Mouse (Mus musculus) lung, postnatal 0 days (tissue): ENCODE data around the gene Gars. TPM values are rescaled to one million over a fixed set of nuclear protein-coding genes. Genes with fewer than 3 reads are reported as not detected.

Experiments used
- ATAC-seq: fragments of 200-750 bp; cut with Nextera tagmentation; 2 replicates; pipeline ENCODE4 v1.8.0; 2017; ENCODE audit warnings: moderate library complexity
- DNase-seq: peaks from one replicate; pipeline ENCODE4 v3.0.0-alpha.2; 2016; ENCODE audit warnings: low spot score
- H3K27ac ChIP-seq: fragments of 300-500 bp; sonication (generic); 2 replicates; pipeline ENCODE4 v1.5.1; 2014; ENCODE audit warnings: antibody characterized with exemption, mild to moderate bottlenecking, low read length, mixed read lengths
- H3K27me3 ChIP-seq: fragments of 300-500 bp; sonication (generic); replicated peaks from 2 replicates; pipeline ENCODE4 v1.6.1; 2014; ENCODE audit warnings: low read length, mixed read lengths; ENCODE audit not compliant: insufficient read depth
- H3K36me3 ChIP-seq: fragments of 300-500 bp; sonication (generic); 2 replicates; pipeline ENCODE4 v1.6.1; 2014; ENCODE audit warnings: low read length, mixed read lengths; ENCODE audit not compliant: insufficient read depth
- H3K4me1 ChIP-seq: fragments of 300-500 bp; sonication (generic); 2 replicates; pipeline ENCODE4 v1.6.1; 2014; ENCODE audit warnings: antibody characterized with exemption, low read depth, low read length, mixed read lengths; ENCODE audit not compliant: insufficient read depth
- H3K4me2 ChIP-seq: fragments of 300-500 bp; sonication (generic); replicated peaks from 2 replicates; pipeline ENCODE4 v1.6.1; 2014; ENCODE audit warnings: low read depth, mild to moderate bottlenecking, low read length, moderate library complexity, mixed read lengths
- H3K4me3 ChIP-seq: fragments of 300-500 bp; sonication (generic); 2 replicates; pipeline ENCODE4 v1.5.1; 2014; ENCODE audit warnings: low read depth, low read length
- H3K9ac ChIP-seq: fragments of 300-500 bp; sonication (generic); replicated peaks from 2 replicates; pipeline ENCODE4 v1.6.1; 2014; ENCODE audit warnings: low read depth, mild to moderate bottlenecking
- H3K9me3 ChIP-seq: fragments of 300-500 bp; sonication (generic); 2 replicates; pipeline ENCODE4 v1.6.1; 2016; ENCODE audit warnings: low read length, mixed read lengths
- CTCF ChIP-seq: IDR thresholded peaks from 2 replicates; pipeline ENCODE4 v1.5.1; 2016; ENCODE audit warnings: antibody characterized with exemption, mild to moderate bottlenecking
- EP300 ChIP-seq: IDR thresholded peaks from 2 replicates; pipeline ENCODE4 v1.6.1; 2016; ENCODE audit warnings: antibody characterized with exemption, mild to moderate bottlenecking, control low read depth
- WGBS: fragments of 180-500 bp; shearing (Covaris S2); extraction: QIAGEN DNeasy Blood & Tissue Kit; methylation state at CpG from one replicate; pipeline ENCODE4 v1.1.7; 2014; 5-methylcytosine and 5-hydroxymethylcytosine counted together
- polyA plus RNA-seq: library from polyadenylated mRNA; unstranded; fragments of >200 nt; fragmentation: Nextera tagmentation; extraction: Ambion mirVana; gene quantifications from 2 replicates; pipeline ENCODE4 v1.2.1, GENCODE M21; 2015

Gars gene
- polyA plus RNA-seq, 1 experiment from 2014 or later, result 76.0 TPM

DNA sequence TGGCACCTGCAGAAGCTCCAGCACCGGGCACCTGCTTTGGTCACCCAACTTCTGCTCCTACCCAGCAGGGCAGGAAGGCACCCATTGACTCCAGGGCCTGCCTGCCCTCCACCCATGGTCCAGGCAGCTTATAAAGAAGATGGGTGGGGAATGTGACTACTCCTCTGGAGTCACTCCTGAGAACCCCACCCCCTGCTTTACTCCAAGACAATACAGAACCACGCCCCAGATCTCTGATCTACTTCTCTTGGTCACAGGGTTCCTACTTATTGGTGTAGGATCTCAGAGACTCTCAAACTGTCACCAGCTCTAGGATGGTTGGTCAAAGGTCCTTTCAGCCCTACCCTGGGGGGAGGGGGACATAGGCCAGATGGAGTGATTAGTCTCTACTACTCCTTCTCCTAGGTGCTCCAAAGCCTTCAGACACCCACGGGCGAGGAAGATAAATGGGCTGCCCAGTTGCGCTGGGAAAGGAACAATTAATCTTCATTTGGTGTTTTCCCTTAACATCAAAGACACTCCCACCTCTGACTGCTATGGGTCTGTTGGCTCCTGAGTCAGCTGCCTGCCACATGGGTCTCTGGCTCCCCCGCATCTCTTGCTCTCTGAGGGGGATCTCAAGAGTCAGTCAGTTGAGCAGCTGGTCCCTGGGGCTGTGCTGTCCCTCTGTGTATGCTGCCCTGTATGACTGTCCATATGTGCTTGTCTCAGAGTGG lies 55.8 kb downstream of the Gars start:
- Histone ChIP-seq H3K27ac (no peak overlapping the region), H3K27me3 (no peaks in the 10 kb centered on the region), H3K4me3 (no peak overlapping the region), H3K4me2 (no peak overlapping the region), H3K4me1 (no peaks in the 10 kb centered on the region), H3K9ac (no peak overlapping the region), H3K9me3 (no peaks in the 10 kb centered on the region), H3K36me3 (no peaks in the 10 kb centered on the region)
- WGBS, result 31% methylated on average over 6 of the region's 6 CpGs
- no peak for DNase-seq
- no peak for ATAC-seq
- TF ChIP-seq EP300 (no peak), CTCF (no peak)

GRCm38 (mm10) chr6:55098030-55098429 lies 60.2 kb downstream of the Gars start:
- Histone ChIP-seq H3K27ac (no peak overlapping the region), H3K9ac (no peak overlapping the region), H3K4me3 (no peak overlapping the region), H3K4me2 (no peak overlapping the region), H3K4me1 (no peaks in the 10 kb centered on the region), H3K36me3 (no peaks in the 10 kb centered on the region), H3K9me3 (no peaks in the 10 kb centered on the region), H3K27me3 (no peaks in the 10 kb centered on the region)
- peak; percentile 60 for DNase-seq
- ATAC-seq, result peak; percentile 75
- TF ChIP-seq EP300, result no peak
- no peak for TF ChIP-seq CTCF
- 44% methylated on average over 5 of the region's 5 CpGs for whole genome bisulfite sequencing

GRCm38 (mm10) chr6:55098603-55099002 lies 60.8 kb downstream of the Gars start:
- Histone ChIP-seq H3K27ac (no peak overlapping the region), H3K4me2 (no peak overlapping the region), H3K4me3 (no peak overlapping the region), H3K27me3 (no peaks in the 10 kb centered on the region), H3K4me1 (no peaks in the 10 kb centered on the region), H3K9me3 (no peaks in the 10 kb centered on the region), H3K9ac (no peak overlapping the region), H3K36me3 (no peaks in the 10 kb centered on the region)
- ATAC-seq (no peak), DNase-seq (no peak)
- 72% methylated on average over 5 of the region's 5 CpGs for WGBS
- no peak for TF ChIP-seq EP300
- no peak for TF ChIP-seq CTCF

- 9% methylated on average over 7 of the region's 7 CpGs for WGBS
- ATAC-seq, result peak; percentile 28; the same call in 1 of the 2 replicates
- peak; percentile 79 for DNase-seq
- Histone ChIP-seq H3K27me3 (no peaks in the 10 kb centered on the region), H3K27ac (no peak overlapping the region), H3K36me3 (no peaks in the 10 kb centered on the region), H3K9me3 (no peaks in the 10 kb centered on the region), H3K9ac (no peak overlapping the region), H3K4me2 (no peak overlapping the region), H3K4me3 (no peak overlapping the region), H3K4me1 (no peaks in the 10 kb centered on the region)
- TF ChIP-seq EP300 (no peak), CTCF (no peak)
These were observed 70.6 kb downstream of the Gars start for GRCm38 (mm10) chr6:55108358-55108757.

DNA sequence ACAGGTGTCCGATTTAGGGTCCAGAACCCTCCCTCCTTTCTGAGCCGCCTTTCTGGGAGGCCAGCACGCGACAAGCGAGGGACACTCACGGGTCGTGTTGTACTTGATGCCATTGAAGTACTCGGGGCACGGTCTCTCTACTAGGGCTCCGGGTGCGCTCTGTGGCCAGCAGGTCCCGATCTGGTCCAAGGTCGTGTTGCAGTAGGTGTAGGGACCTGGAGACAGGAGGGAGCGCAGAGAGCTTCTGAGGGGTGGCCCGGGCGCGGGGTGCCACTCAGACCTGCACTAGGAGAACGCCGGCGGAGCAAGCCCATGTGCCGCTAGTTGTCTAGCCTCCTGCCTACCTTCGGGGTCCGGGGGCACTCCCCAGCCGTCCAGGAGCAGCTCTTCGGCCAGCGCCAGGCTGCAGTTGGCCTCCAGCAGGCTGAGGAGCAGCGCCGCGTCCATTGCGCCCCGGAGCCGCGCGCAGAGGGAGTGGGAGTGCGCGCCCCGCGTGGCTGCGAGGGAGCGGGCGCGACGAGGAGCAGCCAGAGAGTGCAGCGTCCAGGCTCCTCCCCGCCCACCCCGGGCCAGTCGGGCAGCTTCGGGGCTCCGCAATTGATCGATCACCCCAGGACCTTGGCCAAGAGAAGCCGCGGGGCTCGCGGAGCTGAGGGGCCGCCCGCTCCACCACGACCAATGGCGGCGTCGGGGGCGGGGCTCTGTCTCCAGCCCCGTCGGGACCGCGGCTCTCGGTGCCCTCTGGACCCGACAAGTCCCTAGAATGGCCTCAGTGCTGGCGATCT lies 79.7 kb downstream of the Gars start:
- Histone ChIP-seq H3K4me2 (peak overlapping the region; percentile 62), H3K27ac (no peak overlapping the region), H3K36me3 (no peaks in the 10 kb centered on the region), H3K4me3 (peak overlapping the region; percentile 37), H3K9ac (no peak overlapping the region), H3K9me3 (no peaks in the 10 kb centered on the region), H3K4me1 (0 out of 2 replicates have a peak, but pooled peaks cover 2% of the 10 kb centered on the region), H3K27me3 (peaks cover 29% of the 10 kb centered on the region)
- DNase-seq (peak; percentile 16), ATAC-seq (peak; percentile 12; the same call in 1 of the 2 replicates)
- no peak for TF ChIP-seq CTCF
- no peak for TF ChIP-seq EP300
- WGBS, result under 1% methylated on average over 45 of the region's 68 CpGs

- DNase-seq (peak; percentile 15), ATAC-seq (peak; percentile 40; the same call in 1 of the 2 replicates)
- H3K4me2 ChIP-seq, result no peak overlapping the region
- H3K4me3 ChIP-seq, result no peak overlapping the region
- TF ChIP-seq EP300 (no peak), CTCF (no peak)
- H3K36me3 ChIP-seq, result no peaks in the 10 kb centered on the region
- H3K9me3 ChIP-seq, result no peaks in the 10 kb centered on the region
- H3K9ac ChIP-seq, result no peak overlapping the region
- WGBS, result 21% methylated on average over 4 of the region's 4 CpGs
- no peak overlapping the region for H3K27ac ChIP-seq
- no peaks in the 10 kb centered on the region for H3K4me1 ChIP-seq
- H3K27me3 ChIP-seq, result no peaks in the 10 kb centered on the region; the same call in 1 of the 2 replicates
These were observed 85.2 kb downstream of the Gars start for GRCm38 (mm10) chr6:55123056-55123455.
